Mouse (Mus musculus) spleen, adult 2 months (tissue): ENCODE measurements at regions not wholly inside any gene's neighbourhood (a gene's known extent, or its start where the extent isn't known, plus 50 kb on each side); places are given as distances from the start of the nearest gene placed in this dataset.

Source experiments
- DNase-seq, 2 experiments: peaks; one replicate each; pipeline versions ENCODE4 v3.0.0 to v3.0.0-alpha.2; 2012 to 2021; ENCODE audit warnings: low spot score in 2 of 2, low read depth in 1 of 2
- H3K27ac ChIP-seq: fragments of 200-500 bp; 2 replicates; pipeline ENCODE4 v1.5.1; 2012; ENCODE audit warnings: low read length, inconsistent platforms; ENCODE audit not compliant: insufficient read depth
- H3K27me3 ChIP-seq: fragments of 200-500 bp; 2 replicates; pipeline ENCODE4 v1.6.1; 2012; ENCODE audit warnings: mild to moderate bottlenecking, moderate library complexity, low read length, inconsistent platforms; ENCODE audit not compliant: control insufficient read depth, insufficient read depth
- H3K36me3 ChIP-seq: fragments of 200-500 bp; 2 replicates; pipeline ENCODE4 v1.6.1; 2012; ENCODE audit warnings: mild to moderate bottlenecking, low read length, inconsistent platforms; ENCODE audit not compliant: control insufficient read depth, insufficient read depth
- H3K4me1 ChIP-seq: fragments of 200-500 bp; 2 replicates; pipeline ENCODE4 v1.6.1; 2011; ENCODE audit warnings: inconsistent platforms; ENCODE audit not compliant: control insufficient read depth, insufficient read depth, insufficient read length
- H3K4me3 ChIP-seq: fragments of 200-500 bp; 2 replicates; pipeline ENCODE4 v1.5.1; 2011; ENCODE audit warnings: mild to moderate bottlenecking, inconsistent platforms; ENCODE audit not compliant: insufficient read depth, insufficient read length; ENCODE audit errors: extremely low read depth
- CTCF ChIP-seq: fragments of 200-500 bp; IDR thresholded peaks from 2 replicates; pipeline ENCODE4 v1.5.1; 2011; ENCODE audit warnings: mild to moderate bottlenecking, inconsistent platforms; ENCODE audit not compliant: insufficient read depth, insufficient read length, insufficient replicate concordance; ENCODE audit errors: extremely low read depth
- POLR2A ChIP-seq: fragments of 200-500 bp; IDR thresholded peaks from 2 replicates; pipeline ENCODE4 v1.6.1; 2011; ENCODE audit warnings: low read depth, low read length, inconsistent platforms
- WGBS: fragments of 180-500 bp; shearing (Covaris S2); methylation state at CpG from one replicate; pipeline ENCODE4 v1.1.7; 2018; 5-methylcytosine and 5-hydroxymethylcytosine counted together

GRCm38 (mm10) chr9:115551501-115551900 lies 241.3 kb upstream of the Stt3b start:
- no peak for DNase-seq
- WGBS: 60% methylated on average over 4 of the region's 4 CpGs

GRCm38 (mm10) chr9:115558131-115558530 lies 247.9 kb upstream of the Stt3b start:
- WGBS: 92% methylated on average over 7 of the region's 7 CpGs
- DNase-seq: no peak
- H3K36me3 ChIP-seq: no peaks in the 10 kb centered on the region
- no peak for TF ChIP-seq POLR2A
- no peak for TF ChIP-seq CTCF
- no peak overlapping the region for H3K4me3 ChIP-seq
- no peak overlapping the region for H3K27ac ChIP-seq
- H3K27me3 ChIP-seq: no peaks in the 10 kb centered on the region
- H3K4me1 ChIP-seq: no peaks in the 10 kb centered on the region

More at GRCm38 (mm10) chr9:115551501-115551900, 241.3 kb upstream of the Stt3b start:
- no peaks in the 10 kb centered on the region for H3K36me3 ChIP-seq
- no peak overlapping the region for H3K4me3 ChIP-seq
- no peak overlapping the region for H3K27ac ChIP-seq
- H3K27me3 ChIP-seq: no peaks in the 10 kb centered on the region
- no peak for TF ChIP-seq CTCF
- TF ChIP-seq POLR2A: no peak
- peaks cover 3% of the 10 kb centered on the region; the same call in 1 of the 2 replicates for H3K4me1 ChIP-seq

DNA sequence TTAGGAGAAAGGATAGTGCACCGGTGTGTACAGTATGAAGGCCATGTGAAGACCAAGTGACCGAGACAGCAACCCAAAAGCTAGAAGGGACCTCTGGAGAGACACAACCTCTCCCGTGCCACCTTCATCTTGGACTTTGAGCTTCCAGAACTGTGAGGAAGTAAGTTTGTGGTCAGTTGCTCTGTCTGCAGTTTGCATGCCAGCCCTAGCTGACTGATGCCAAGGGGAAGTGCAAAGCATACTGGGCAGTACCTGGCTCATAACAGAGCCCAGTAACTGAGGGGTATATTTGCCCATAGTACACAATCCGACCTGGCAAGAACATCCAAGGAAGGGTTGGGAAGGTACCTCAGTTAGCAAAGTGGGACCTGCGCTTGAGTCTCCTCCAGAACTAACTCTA lies 249.3 kb upstream of the Stt3b start:
- no peaks in the 10 kb centered on the region for H3K36me3 ChIP-seq
- H3K27ac ChIP-seq: no peak overlapping the region
- 75% methylated on average over 5 of the region's 5 CpGs for WGBS
- no peak overlapping the region for H3K4me3 ChIP-seq
- no peaks in the 10 kb centered on the region for H3K27me3 ChIP-seq
- no peaks in the 10 kb centered on the region for H3K4me1 ChIP-seq
- no peak for TF ChIP-seq POLR2A
- no peak for TF ChIP-seq CTCF
- DNase-seq: no peak

DNA sequence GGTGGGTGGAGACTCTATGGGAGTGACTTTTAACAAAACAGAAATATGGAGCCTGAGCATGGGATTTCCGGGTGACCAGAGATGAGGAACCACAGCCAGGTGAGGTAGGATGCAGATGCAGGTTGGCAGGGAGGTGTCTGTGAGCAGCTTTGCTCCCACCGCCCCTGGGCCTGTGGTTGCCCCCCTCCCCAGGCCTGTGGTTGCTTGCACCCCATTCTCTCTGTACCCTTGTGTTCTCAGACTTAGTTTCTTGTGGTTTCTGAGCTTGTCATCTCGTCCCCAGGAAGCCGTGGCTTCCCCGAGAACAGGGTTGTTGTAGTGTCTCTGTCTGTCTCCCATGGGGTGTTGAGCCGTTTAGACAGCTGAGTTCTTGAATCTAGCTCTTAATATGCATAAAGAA lies 251.0 kb upstream of the Stt3b start:
- TF ChIP-seq CTCF: no peak
- no peak for TF ChIP-seq POLR2A
- no peaks in the 10 kb centered on the region for H3K4me1 ChIP-seq
- 0 out of 2 replicates have a peak overlapping the region, but pooled peaks have one; percentile 25 for H3K27ac ChIP-seq
- H3K4me3 ChIP-seq: no peak overlapping the region
- no peaks in the 10 kb centered on the region for H3K27me3 ChIP-seq
- 8% methylated on average over 6 of the region's 6 CpGs for WGBS
- no peaks in the 10 kb centered on the region for H3K36me3 ChIP-seq
- peak; percentile 20 to 35 for DNase-seq

DNA sequence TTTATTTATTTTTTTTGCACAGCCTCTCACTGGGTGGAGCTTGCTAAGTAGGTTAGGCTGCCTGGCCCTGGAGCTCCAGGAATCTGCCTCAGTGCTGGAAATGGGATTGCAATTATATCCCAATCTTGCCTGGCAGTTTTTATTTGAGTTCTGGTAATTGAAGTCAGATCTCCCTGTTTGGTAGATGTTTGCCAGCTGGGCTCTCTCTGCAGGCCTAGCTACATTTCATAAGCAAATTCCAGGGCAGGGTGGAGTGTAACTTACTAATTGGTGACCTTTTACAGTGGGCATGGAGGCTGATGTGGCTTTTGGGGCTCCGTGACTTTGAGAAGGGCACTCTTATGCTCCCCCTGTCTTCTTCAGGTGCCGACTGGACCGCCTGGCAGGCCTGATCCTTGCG lies 252.6 kb upstream of the Stt3b start:
- Histone ChIP-seq H3K36me3 (no peaks in the 10 kb centered on the region), H3K27me3 (no peaks in the 10 kb centered on the region), H3K27ac (no peak overlapping the region; the same call in 1 of the 2 replicates), H3K4me1 (no peaks in the 10 kb centered on the region), H3K4me3 (no peak overlapping the region)
- no peak for DNase-seq
- 85% methylated on average over 4 of the region's 4 CpGs for WGBS
- TF ChIP-seq CTCF (no peak), POLR2A (no peak)

DNA sequence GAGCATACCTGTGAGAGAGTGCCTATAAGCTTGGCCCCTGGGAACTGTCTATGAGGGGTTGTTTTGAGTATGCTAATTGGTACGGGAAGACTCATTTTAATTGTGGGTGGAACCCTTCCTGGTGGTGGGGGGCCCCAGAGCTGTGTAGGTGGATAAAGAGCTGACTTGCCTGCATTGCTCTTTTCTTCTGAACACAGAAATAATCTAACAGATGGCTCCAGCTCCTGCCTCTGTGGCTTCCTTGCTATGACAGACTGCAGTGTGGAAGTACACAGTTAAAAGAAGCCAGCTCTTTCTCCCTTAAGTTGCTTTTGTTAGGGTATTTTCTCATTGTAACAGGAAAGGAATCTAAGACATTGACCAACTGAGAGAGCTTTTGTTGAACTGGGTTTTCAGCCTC lies 254.1 kb upstream of the Stt3b start:
- H3K27me3 ChIP-seq: no peaks in the 10 kb centered on the region
- H3K36me3 ChIP-seq: no peaks in the 10 kb centered on the region
- TF ChIP-seq POLR2A: no peak
- TF ChIP-seq CTCF: no peak
- 67% methylated on average over 1 of the region's 1 CpGs for WGBS
- DNase-seq: no peak
- no peaks in the 10 kb centered on the region for H3K4me1 ChIP-seq
- H3K27ac ChIP-seq: no peak overlapping the region
- H3K4me3 ChIP-seq: no peak overlapping the region

DNA sequence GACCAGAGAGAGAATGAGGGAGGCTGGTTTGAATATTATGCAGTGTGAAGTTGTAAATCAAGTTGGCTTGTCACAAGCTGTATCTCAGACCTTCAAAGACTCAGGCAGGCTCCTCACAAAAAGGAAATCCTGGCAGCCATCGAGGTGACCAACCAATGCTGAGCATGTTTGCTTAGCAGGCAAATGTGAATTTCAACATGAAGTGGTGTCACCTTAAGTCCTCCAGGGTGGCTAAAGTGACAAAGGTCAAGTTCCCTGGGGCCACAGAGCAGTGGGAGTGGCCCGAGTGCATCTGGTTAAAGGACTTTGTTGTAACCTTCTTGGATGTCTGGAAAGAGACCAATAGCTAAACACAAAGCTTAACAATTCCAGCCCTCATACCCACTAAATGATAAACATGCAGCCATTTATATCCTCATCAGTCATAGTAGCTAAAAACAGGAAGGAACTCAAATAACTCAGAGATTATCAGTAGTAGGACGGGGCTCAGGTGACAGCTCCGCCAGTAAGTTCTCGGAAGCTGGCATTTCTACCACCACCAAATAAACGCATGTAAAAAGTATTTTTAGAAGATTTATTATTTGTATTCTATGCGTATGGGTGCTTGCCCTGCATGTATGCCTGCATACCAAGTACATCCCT lies 258.6 kb upstream of the Stt3b start:
- H3K4me1 ChIP-seq: no peaks in the 10 kb centered on the region
- WGBS: 42% methylated on average over 7 of the region's 7 CpGs
- H3K36me3 ChIP-seq: no peaks in the 10 kb centered on the region
- no peak overlapping the region for H3K27ac ChIP-seq
- no peaks in the 10 kb centered on the region for H3K27me3 ChIP-seq
- no peak for DNase-seq
- TF ChIP-seq CTCF (no peak), POLR2A (no peak)
- no peak overlapping the region for H3K4me3 ChIP-seq
